Mouse (Mus musculus) thymus, postnatal 10 days (tissue): ENCODE data around the gene Pcyt1a.

Experiments used
- DNase-seq, 2 experiments: peaks; one replicate each; pipeline ENCODE4 v3.0.0; 2021; ENCODE audit warnings: low spot score in 2 of 2

Pcyt1a gene

GRCm38 (mm10) chr16:32510399-32511337 is 79.9 kb downstream of the Pcyt1a start:
- no peak for DNase-seq

- DNase-seq = no peak
Measured at GRCm38 (mm10) chr16:32511338-32511734, 80.6 kb downstream of the Pcyt1a start.

DNA sequence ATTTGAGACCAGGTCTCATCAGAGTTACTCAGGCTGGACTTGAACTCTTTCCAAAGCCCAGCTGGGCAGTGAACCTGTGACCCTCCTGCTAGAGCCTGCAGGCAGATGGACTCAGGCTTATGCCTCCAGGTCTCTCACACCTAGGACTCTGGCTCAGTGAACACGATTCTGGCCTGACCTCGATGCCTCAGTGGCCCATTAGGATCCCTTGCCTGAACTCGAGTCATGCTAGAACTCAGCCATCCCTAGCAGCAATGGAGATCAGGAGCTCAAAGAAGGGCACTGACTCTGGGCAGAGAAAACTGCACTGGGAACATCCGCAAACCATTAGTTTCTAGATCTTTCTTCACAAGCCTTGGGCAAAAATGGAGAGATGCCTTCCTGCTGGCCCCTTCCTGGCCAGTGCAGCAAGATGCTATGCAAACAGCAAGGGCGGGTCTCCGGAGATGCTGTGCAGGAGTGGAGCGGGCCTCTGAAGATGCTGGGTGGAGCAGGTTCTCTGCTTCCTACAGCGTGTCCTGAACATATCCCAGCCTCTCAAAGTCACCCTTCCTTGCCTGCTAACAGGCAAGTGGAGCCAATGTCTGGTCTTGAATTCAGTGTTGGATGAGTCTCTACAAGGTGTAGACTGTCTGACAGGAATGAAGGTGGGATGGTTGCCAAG is 81.2 kb downstream of the Pcyt1a start:
- DNase-seq = no peak

DNA sequence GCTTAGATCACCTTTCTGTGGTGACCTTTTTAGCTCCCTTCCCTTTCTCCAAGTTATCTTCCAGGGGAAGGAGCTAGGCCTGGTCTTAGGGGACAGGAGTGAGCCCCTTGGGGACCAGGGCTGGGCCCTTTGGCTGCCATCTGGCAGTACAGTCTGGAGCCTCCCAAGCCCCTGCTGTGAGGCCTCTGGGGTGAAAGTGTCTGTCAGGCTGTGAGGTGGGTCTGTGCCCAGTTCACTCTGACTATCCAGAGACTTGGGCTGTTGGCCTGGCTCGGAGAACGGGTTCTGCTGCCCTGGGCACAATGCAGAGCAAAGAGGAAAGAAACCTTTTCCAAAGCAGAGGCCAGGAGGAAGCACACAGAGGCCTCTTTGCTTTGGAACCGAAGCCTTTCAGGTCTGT is 82.2 kb downstream of the Pcyt1a start:
- DNase-seq = no peak

DNA sequence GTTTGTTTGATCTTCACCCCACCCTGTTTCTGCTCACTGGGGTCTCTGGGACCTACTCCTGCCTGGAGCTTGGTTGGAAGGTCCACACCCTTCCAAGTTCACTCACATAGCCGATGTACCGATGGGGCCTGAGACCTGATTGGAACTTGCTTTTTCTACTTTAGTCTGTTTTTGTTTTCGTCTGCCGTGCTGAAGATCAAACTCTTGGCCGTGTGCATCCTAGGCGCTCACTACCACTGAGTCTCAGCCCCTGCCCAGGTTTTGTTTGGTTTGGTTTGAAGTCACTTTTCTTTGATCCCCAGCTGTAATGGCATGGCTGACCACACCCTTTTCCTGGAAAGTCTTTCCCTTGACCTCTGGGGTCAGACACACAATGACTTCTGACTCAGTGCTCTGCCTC is 82.7 kb downstream of the Pcyt1a start:
- no peak for DNase-seq

DNA sequence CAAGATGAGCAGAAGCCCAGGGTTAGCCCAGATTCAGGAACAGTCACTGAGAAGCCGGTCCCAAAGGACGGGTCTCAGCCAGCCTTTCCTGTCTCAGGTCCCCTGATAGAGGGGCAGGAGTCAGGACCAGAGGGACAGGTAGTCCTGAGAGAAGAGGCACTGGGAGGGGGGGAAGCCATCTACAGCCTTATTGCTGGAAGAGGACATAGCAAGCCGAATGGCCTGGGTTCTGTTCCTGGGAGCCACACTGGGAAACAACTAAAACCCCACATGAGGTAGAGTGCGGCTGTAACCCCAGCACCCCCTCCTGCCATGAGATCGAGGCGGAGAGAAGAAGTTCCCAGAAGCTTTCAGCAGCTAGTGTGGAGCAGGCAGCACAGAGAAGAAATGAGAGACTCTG is 83.2 kb downstream of the Pcyt1a start:
- DNase-seq = no peak

DNA sequence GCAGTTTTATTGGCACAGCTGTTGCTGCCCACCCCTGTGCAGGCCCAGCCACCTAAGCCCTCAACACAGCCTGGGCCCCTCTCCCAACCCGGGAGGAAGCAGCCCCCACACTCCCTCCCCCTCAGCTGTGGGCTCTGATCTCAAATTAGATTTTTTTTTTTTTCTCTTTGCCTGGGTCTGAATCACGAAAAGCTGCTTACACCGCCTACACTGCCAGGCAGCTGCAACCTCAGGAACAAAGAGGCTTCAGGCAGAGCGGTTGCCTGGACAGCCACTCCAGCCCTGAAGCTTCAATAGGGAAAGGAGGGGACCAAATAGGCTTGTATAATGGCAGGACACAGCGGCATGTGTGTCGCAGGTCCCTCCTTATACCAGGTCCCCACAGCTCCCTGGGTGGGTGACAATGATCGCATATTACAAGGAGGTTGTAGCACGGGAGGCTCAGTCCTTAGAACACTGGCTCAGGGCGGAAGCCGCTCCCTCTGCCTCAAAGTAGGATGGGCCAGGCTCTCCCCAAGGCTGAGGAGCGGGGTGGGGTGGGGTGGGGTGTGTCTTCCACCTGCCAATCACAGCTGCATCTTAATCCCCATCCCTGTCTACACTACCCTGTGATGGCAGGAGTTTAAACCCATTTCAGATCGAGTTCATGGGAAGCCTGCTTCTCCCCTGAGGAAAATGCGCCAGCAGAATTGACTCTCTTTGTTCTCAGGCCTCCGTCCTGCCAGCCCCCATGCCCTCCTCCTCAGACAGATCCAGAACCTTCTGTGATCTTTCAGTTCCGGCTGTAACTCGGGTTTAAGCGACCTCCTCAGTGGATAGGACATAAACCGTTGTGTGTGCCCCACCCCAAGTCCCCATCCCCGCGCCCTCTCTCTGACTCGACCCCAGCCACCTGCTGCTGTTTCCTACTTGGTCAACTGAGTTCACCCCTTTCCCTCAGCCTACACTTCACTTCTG is 85.6 kb downstream of the Pcyt1a start:
- peak; percentile 65 to 75 for DNase-seq

DNA sequence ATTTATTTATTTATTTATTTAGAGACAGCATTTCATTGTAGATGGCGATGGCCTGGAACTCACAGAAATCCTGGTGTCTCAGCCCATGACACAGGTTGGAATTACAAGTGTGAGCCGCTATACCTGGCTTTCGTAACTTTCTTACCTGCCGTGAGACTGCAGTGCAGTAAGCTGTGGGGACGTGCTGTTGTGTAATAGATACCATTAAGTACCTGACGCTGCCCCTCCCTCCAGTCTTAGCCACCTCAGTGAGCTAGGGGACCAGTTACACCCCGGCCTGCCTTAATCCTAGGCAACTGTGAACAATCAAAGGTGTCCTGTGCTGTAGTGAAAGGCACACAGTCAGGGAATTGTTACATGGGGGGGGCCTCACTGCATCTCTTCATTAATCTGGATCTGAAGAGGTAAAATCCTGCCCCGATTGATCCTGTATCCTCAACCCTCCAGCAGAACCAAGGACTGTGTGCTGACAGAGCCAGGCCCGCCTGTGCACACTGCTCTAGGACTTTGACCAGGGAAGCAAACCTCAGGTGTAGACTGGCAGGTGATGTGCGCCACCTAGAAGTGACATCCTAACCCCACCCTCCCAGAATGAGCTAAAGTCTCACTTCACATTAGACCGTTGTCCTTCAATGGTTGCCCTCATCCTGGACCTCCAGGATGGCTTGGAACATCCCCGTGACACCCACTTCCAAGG is 87.2 kb downstream of the Pcyt1a start:
- DNase-seq = no peak

DNA sequence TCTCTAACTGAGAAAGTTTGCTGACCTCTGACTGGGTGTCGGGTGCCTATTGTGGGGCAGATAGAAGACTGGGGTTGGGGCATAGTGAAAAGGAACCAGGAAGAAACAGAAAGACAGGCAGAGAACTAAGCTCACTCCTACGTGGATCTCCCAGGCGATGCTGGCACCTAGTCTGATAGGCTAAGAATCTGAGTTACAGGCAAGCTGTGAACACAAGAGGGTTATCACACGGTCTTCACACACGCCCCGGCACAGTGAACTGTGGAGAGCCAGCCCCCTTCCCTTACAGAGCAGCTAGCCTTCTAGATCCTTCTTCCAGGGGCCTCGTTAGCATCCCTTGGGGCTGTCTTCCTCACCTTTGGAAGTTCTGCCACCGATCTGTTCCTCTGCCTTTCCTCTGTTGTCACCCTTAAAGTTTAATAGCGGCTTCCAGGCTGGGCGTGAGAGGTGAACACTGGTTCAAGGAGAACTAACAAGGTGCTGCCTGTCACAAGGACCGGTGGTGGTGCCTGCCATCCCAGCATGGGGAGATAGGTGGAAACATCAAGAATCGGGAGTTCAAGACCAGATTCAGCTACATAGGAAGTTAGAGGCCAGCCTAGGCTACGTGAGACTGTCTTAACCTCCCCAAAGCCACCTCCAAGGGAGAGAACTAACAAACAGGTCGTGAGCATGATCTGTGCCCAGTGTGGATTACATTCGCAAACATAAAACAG is 89.1 kb downstream of the Pcyt1a start:
- no peak for DNase-seq

- DNase-seq = peak; percentile 57 to 60
Measured at GRCm38 (mm10) chr16:32520372-32520748, 89.6 kb downstream of the Pcyt1a start.

GRCm38 (mm10) chr16:32522578-32523194 is 92.0 kb downstream of the Pcyt1a start:
- DNase-seq = no peak

DNA sequence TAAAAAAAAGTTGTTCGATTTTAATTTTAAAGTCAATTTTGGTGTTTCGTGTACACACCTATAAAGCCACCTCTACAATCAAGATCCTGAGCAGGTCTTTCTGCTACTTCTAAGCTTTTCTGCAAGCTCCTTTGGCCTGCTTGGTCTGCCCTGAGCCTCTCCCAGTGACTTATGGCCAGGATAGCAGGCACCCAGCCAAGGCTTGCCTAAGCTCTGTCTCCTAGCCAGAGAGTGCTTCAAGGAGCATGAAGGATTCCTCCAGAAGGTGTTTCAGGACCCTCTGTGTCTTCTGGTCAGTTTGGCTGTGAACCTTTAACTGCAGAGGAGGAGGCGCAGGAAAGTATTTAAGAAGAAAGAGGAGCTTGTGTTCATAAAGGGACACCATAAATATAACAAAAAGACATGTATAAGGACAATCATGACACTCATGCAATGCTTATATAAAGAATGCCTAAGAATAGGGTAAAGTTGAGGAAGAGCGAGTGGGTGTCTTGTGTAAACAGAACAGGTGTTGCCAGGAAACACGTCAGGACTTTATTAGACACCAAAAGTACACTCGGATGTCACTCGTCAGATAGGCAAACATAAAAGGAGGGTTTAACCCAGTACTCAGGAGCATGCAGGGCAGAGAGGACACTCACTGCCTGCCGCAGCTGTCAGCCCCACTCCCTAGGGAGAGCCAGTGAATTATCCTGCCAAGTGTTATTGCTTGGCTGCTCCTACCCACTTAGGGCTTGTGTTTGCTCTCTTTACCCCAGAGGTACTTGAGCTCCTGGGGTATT is 92.9 kb downstream of the Pcyt1a start:
- DNase-seq = no peak

- no peak for DNase-seq
Measured at GRCm38 (mm10) chr16:32524244-32524615, 93.5 kb downstream of the Pcyt1a start.
